Mouse (Mus musculus) kidney, embryonic 16.5 days (tissue): ENCODE data around the gene Olfr1360. TPM values are rescaled to one million over a fixed set of nuclear protein-coding genes. Genes with fewer than 3 reads are reported as not detected.
"Not testable (repeated sequence)": the region's sequence is repeated elsewhere in the genome, so short reads cannot be mapped to it uniquely, and the experiment has no call there.

ENCODE experiments used
- ATAC-seq: fragments of 200-750 bp; cut with Nextera tagmentation; 2 replicates; pipeline ENCODE4 v1.8.0; 2017; ENCODE audit warnings: moderate TSS enrichment; ENCODE audit not compliant: low FRiP score, low TSS enrichment
- H3K27ac ChIP-seq: fragments of 300-500 bp; sonication (generic); 2 replicates; pipeline ENCODE4 v1.5.1; 2014; ENCODE audit warnings: low read length
- H3K27me3 ChIP-seq: fragments of 300-500 bp; sonication (generic); 2 replicates; pipeline ENCODE4 v1.6.1; 2014; ENCODE audit warnings: low read length, control low read depth, mixed read lengths; ENCODE audit not compliant: insufficient read depth
- H3K36me3 ChIP-seq: fragments of 300-500 bp; sonication (generic); 2 replicates; pipeline ENCODE4 v1.6.1; 2014; ENCODE audit warnings: low read length, control low read depth, mixed read lengths; ENCODE audit not compliant: insufficient read depth
- H3K4me1 ChIP-seq: fragments of 300-500 bp; sonication (generic); 2 replicates; pipeline ENCODE4 v1.6.1; 2014; ENCODE audit warnings: low read length, control low read depth, mixed read lengths; ENCODE audit not compliant: insufficient read depth
- H3K4me2 ChIP-seq: fragments of 300-500 bp; sonication (generic); replicated peaks from 2 replicates; pipeline ENCODE4 v1.6.1; 2014; ENCODE audit warnings: low read depth, low read length
- H3K4me3 ChIP-seq: fragments of 300-500 bp; sonication (generic); 2 replicates; pipeline ENCODE4 v1.5.1; 2014; ENCODE audit warnings: mild to moderate bottlenecking, low read length
- H3K9ac ChIP-seq: fragments of 300-500 bp; sonication (generic); replicated peaks from 2 replicates; pipeline ENCODE4 v1.6.1; 2014; ENCODE audit warnings: low read length
- H3K9me3 ChIP-seq: fragments of 300-500 bp; sonication (generic); 2 replicates; pipeline ENCODE4 v1.6.1; 2016; ENCODE audit warnings: low read length, control low read depth
- WGBS: fragments of 180-500 bp; shearing (Covaris S2); extraction: QIAGEN DNeasy Blood & Tissue Kit; methylation state at CpG from one replicate; pipeline ENCODE4 v1.1.7; 2014; 5-methylcytosine and 5-hydroxymethylcytosine counted together
- polyA plus RNA-seq: library from polyadenylated mRNA; unstranded; fragments of >200 nt; fragmentation: Nextera tagmentation; extraction: Ambion mirVana; gene quantifications from 2 replicates; pipeline ENCODE4 v1.2.1, GENCODE M21; 2015

Gene Olfr1360
- polyA plus RNA-seq, 1 experiment from 2014 or later = not detected

DNA sequence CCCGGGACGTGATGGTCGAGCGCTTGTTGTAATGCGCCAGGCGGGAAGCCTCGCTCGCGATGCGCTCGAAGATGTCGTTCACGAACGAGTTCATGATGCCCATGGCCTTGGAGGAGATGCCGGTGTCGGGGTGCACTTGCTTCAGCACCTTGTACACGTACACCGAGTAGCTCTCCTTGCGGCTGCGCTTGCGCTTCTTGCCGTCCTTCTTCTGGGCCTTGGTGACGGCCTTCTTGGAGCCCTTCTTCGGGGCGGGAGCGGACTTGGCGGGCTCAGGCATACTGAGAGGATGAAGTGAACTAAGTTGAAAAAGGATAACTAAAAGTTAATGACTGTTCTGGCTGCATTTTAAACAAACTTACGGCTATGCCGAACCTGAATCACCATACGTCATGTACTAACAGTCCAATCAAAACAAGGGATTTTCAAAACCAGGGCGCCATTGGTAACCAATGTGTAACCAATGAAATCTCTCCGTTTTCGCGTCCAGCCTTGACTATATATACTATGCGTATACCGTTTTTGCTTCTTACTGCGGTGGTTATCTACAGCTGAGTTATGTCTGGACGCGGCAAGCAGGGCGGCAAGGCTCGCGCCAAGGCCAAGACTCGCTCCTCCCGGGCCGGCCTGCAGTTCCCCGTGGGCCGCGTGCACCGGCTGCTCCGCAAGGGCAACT, 38.8 kb upstream of the Olfr1360 start, which contains the start of the genes Hist1h2bl and Hist1h2ai:
Hist1h2bl (minus strand) TSS at position 280 of the 676 bp plus-strand sequence.
Hist1h2ai (plus strand) TSS at position 559 of the 676 bp plus-strand sequence.
- H3K4me2 ChIP-seq = peak within 1 kb of the TSS; percentile 88
- peak; percentile 93 for ATAC-seq
- peak within 1 kb of the TSS; percentile 56 for H3K4me3 ChIP-seq
- not testable (repeated sequence) for H3K9me3 ChIP-seq, H3K36me3 ChIP-seq, H3K27me3 ChIP-seq
- under 1% methylated on average over 25 of the region's 50 CpGs for WGBS
- H3K4me1 ChIP-seq = peaks cover 34% of the 10 kb centered on the region
- peak within 1 kb of the TSS; percentile 99 for H3K27ac ChIP-seq
- peak within 1 kb of the TSS; percentile 85 for H3K9ac ChIP-seq

- H3K4me1 ChIP-seq = peaks cover 29% of the 10 kb centered on the region
- peak overlapping the region; percentile 88 for H3K4me2 ChIP-seq
- no peak for ATAC-seq
- H3K9me3 ChIP-seq = no peaks in the 10 kb centered on the region
- H3K27me3 ChIP-seq = no peaks in the 10 kb centered on the region
- no peaks in the 10 kb centered on the region for H3K36me3 ChIP-seq
- under 1% methylated on average over 19 of the region's 22 CpGs for whole genome bisulfite sequencing
- peak overlapping the region; percentile 78 for H3K9ac ChIP-seq
- peak overlapping the region; percentile 96 for H3K27ac ChIP-seq
- H3K4me3 ChIP-seq = peak overlapping the region; percentile 56
Measured at GRCm38 (mm10) chr13:21715131-21715863, 38.1 kb upstream of the Olfr1360 start.

DNA sequence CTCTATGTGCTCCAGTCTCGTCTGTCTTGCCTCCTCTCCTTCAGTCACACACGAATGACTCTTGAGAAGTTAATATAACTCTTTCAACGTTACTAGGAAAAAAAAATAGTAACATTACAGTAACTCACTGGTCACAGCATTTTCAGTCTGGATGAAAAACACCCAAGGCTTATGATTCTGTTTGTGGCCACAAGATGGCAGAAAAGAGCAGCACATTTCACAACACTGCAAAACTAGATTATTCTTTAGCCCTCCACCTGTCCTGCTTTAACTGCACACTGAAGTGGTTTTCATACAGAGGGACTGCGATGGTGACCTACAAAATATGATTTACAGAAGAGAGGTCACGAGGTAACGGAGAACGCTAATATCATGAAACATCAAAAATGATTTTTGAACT, 37.5 kb upstream of the Olfr1360 start:
- peaks cover 25% of the 10 kb centered on the region for H3K4me1 ChIP-seq
- H3K9me3 ChIP-seq = no peaks in the 10 kb centered on the region
- no peaks in the 10 kb centered on the region for H3K36me3 ChIP-seq
- no peaks in the 10 kb centered on the region for H3K27me3 ChIP-seq
- WGBS = 1% methylated on average over 7 of the region's 7 CpGs
- H3K4me3 ChIP-seq = peak overlapping the region; percentile 56
- ATAC-seq = no peak
- H3K9ac ChIP-seq = peak overlapping the region; percentile 78
- peak overlapping the region; percentile 88 for H3K4me2 ChIP-seq
- H3K27ac ChIP-seq = peak overlapping the region; percentile 96

GRCm38 (mm10) chr13:21711698-21712097, 34.5 kb upstream of the Olfr1360 start:
- WGBS = 31% methylated on average over 4 of the region's 4 CpGs
- ATAC-seq = no peak
- no peak overlapping the region for H3K27ac ChIP-seq

GRCm38 (mm10) chr13:21710821-21711525, 33.8 kb upstream of the Olfr1360 start:
- peak overlapping the region; percentile 63 for H3K4me3 ChIP-seq
- H3K27ac ChIP-seq = 0 out of 2 replicates have a peak overlapping the region, but pooled peaks have one; percentile 53
- WGBS = 2% methylated on average over 22 of the region's 22 CpGs
- ATAC-seq = peak; percentile 82
- H3K27me3 ChIP-seq = no peaks in the 10 kb centered on the region
- H3K4me1 ChIP-seq = peaks cover 10% of the 10 kb centered on the region
- peak overlapping the region; percentile 70 for H3K4me2 ChIP-seq
- no peaks in the 10 kb centered on the region for H3K36me3 ChIP-seq
- H3K9ac ChIP-seq = peak overlapping the region; percentile 66
- no peaks in the 10 kb centered on the region for H3K9me3 ChIP-seq

More at GRCm38 (mm10) chr13:21711698-21712097, 34.5 kb upstream of the Olfr1360 start:
- H3K9ac ChIP-seq = peak overlapping the region; percentile 66
- H3K4me3 ChIP-seq = peak overlapping the region; percentile 63
- H3K9me3 ChIP-seq = no peaks in the 10 kb centered on the region
- peak overlapping the region; percentile 70 for H3K4me2 ChIP-seq
- no peaks in the 10 kb centered on the region for H3K36me3 ChIP-seq
- peaks cover 10% of the 10 kb centered on the region for H3K4me1 ChIP-seq
- H3K27me3 ChIP-seq = no peaks in the 10 kb centered on the region

- Histone ChIP-seq H3K4me2 (peak overlapping the region; percentile 70), H3K27me3 (no peaks in the 10 kb centered on the region), H3K9ac (peak overlapping the region; percentile 68), H3K4me1 (peaks cover 6% of the 10 kb centered on the region), H3K27ac (peak overlapping the region; percentile 88), H3K4me3 (peak overlapping the region; percentile 86), H3K36me3 (no peaks in the 10 kb centered on the region), H3K9me3 (no peaks in the 10 kb centered on the region)
- peak; percentile 77 for ATAC-seq
- under 1% methylated on average over 32 of the region's 32 CpGs for WGBS
Measured at GRCm38 (mm10) chr13:21710031-21710711, 33.0 kb upstream of the Olfr1360 start.

DNA sequence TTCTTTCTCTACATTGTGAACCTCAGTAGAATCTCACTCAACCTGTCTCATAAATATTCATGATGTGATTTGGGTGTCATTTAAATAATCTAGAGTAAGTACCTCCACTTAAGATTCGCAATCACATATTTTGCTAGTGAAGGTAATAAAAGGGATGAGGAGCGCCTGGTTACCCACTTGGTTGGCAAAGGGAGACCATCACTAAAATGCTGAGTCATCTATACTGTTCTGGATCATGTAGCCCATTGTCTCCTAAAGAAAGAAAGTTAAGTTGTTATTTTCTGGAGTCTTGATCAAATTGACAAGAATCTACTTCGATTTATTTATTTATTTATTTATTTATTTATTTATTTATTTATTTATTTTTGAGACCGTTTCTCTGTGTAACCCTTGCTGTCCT, 29.5 kb upstream of the Olfr1360 start:
- no peaks in the 10 kb centered on the region for H3K9me3 ChIP-seq
- H3K27me3 ChIP-seq = no peaks in the 10 kb centered on the region
- no peak overlapping the region for H3K4me2 ChIP-seq
- no peak for ATAC-seq
- no peaks in the 10 kb centered on the region for H3K4me1 ChIP-seq
- no peak overlapping the region for H3K9ac ChIP-seq
- WGBS = 71% methylated on average over 4 of the region's 4 CpGs
- H3K27ac ChIP-seq = no peak overlapping the region
- no peaks in the 10 kb centered on the region for H3K36me3 ChIP-seq
- H3K4me3 ChIP-seq = no peak overlapping the region

GRCm38 (mm10) chr13:21697811-21698210, 20.6 kb upstream of the Olfr1360 start, which contains the start of gene Olfr1359:
Gene Olfr1359 (plus strand): TSS chr13:21698111.
- Histone ChIP-seq H3K4me1 (no peaks in the 10 kb centered on the region), H3K36me3 (no peaks in the 10 kb centered on the region), H3K27ac (no peak within 1 kb of the TSS), H3K9me3 (no peaks in the 10 kb centered on the region), H3K4me2 (no peak within 1 kb of the TSS), H3K9ac (no peak within 1 kb of the TSS), H3K27me3 (no peaks in the 10 kb centered on the region), H3K4me3 (no peak within 1 kb of the TSS)
- ATAC-seq = no peak

GRCm38 (mm10) chr13:21663286-21663685, 13.9 kb downstream of the Olfr1360 start, which contains the start of gene Olfr1361:
Gene Olfr1361 (minus strand): TSS chr13:21663386.
- Histone ChIP-seq H3K36me3 (no peaks in the 10 kb centered on the region), H3K4me2 (no peak within 1 kb of the TSS), H3K4me3 (no peak within 1 kb of the TSS), H3K4me1 (no peaks in the 10 kb centered on the region), H3K27ac (no peak within 1 kb of the TSS), H3K9ac (no peak within 1 kb of the TSS), H3K27me3 (no peaks in the 10 kb centered on the region), H3K9me3 (no peaks in the 10 kb centered on the region)
- ATAC-seq = no peak
- 36% methylated on average over 2 of the region's 2 CpGs for WGBS
